Mouse (Mus musculus) ES-Bruce4 (cell line): ENCODE data around the gene Dct.

ENCODE experiments used
- CTCF ChIP-seq: IDR thresholded peaks from one replicate; pipeline ENCODE4 v1.8.1; 2011; ENCODE audit warnings: low read depth, low read length
- POLR2A ChIP-seq: IDR thresholded peaks from one replicate; pipeline ENCODE4 v1.8.1; 2011; ENCODE audit warnings: low read length; ENCODE audit not compliant: insufficient read depth

DNA sequence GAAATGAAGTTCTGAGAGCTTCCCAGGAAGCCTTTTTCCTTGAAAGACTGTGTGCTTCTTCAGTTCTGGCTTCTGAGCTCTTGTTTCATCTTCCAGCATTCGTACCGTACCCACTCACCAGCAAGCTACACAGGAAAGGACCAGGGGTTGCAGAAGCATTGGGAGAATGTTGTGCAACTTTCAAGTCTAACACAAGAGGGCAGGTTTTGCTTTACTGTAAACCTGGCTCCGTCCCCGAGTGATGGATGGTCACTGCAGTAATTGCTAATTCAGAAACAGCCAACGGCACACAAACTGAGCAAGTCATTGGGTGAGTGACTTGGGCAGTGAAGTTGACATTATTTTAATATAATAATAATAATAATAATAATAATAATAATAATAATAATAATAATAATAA lies 46.3 kb downstream of the Dct start:
- TF ChIP-seq CTCF (peak; percentile 26), POLR2A (no peak)
